Mouse (Mus musculus) neural tube, embryonic 14.5 days (tissue): ENCODE data around the gene Gps2. TPM values are rescaled to one million over a fixed set of nuclear protein-coding genes. Genes with fewer than 3 reads are reported as not detected.

Experiments used
- ATAC-seq: fragments of 200-750 bp; cut with Nextera tagmentation; 2 replicates; pipeline ENCODE4 v1.8.0; 2017; ENCODE audit warnings: low read depth, mild to moderate bottlenecking, moderate TSS enrichment, moderate library complexity
- H3K27ac ChIP-seq: fragments of 300-500 bp; sonication (generic); 2 replicates; pipeline ENCODE4 v1.5.1; 2014; ENCODE audit warnings: low read depth, mild to moderate bottlenecking, control low read depth, low read length, moderate library complexity, mixed read lengths
- H3K27me3 ChIP-seq: fragments of 300-500 bp; sonication (generic); 2 replicates; pipeline ENCODE4 v1.6.1; 2014; ENCODE audit warnings: low read length; ENCODE audit not compliant: control insufficient read depth, insufficient read depth
- H3K36me3 ChIP-seq: fragments of 300-500 bp; sonication (generic); 2 replicates; pipeline ENCODE4 v1.6.1; 2014; ENCODE audit warnings: low read length, mixed read lengths; ENCODE audit not compliant: control insufficient read depth, insufficient read depth
- H3K4me1 ChIP-seq: fragments of 300-500 bp; sonication (generic); 2 replicates; pipeline ENCODE4 v1.6.1; 2014; ENCODE audit warnings: low read length; ENCODE audit not compliant: control insufficient read depth, insufficient read depth
- H3K4me2 ChIP-seq: fragments of 300-500 bp; sonication (generic); 2 replicates; pipeline ENCODE4 v1.6.1; 2014; ENCODE audit warnings: mild to moderate bottlenecking, low read depth, low read length, control low read depth
- H3K4me3 ChIP-seq: fragments of 300-500 bp; sonication (generic); 2 replicates; pipeline ENCODE4 v1.5.1; 2014; ENCODE audit warnings: low read depth, low read length, control low read depth, mixed read lengths
- H3K9ac ChIP-seq: fragments of 300-500 bp; sonication (generic); replicated peaks from 2 replicates; pipeline ENCODE4 v1.6.1; 2014; ENCODE audit warnings: low read depth, mild to moderate bottlenecking, control low read depth, low read length, mixed read lengths
- H3K9me3 ChIP-seq: fragments of 300-500 bp; sonication (generic); 2 replicates; pipeline ENCODE4 v1.6.1; 2016; ENCODE audit warnings: low read length; ENCODE audit not compliant: control insufficient read depth
- WGBS: fragments of 180-500 bp; shearing (Covaris S2); extraction: QIAGEN DNeasy Blood & Tissue Kit; methylation state at CpG from one replicate; pipeline ENCODE4 v1.1.7; 2014; 5-methylcytosine and 5-hydroxymethylcytosine counted together
- polyA plus RNA-seq: library from polyadenylated mRNA; unstranded; fragments of >200 nt; fragmentation: Nextera tagmentation; extraction: Ambion mirVana; gene quantifications from 2 replicates; pipeline ENCODE4 v1.2.1, GENCODE M21; 2014

The Gps2 gene
- polyA plus RNA-seq, result 58.5 and 65.4 TPM in 2 replicates

GRCm38 (mm10) chr11:69913554-69914371 is at the start of gene Gps2:
Gene Gps2, plus strand, starts transcription at chr11:69913888.
- H3K9me3 ChIP-seq, result no peaks in the 10 kb centered on the region
- H3K27me3 ChIP-seq, result no peaks in the 10 kb centered on the region
- peak within 1 kb of the TSS; percentile 89 for H3K27ac ChIP-seq
- peak within 1 kb of the TSS; percentile 82 for H3K9ac ChIP-seq
- peaks cover 12% of the 10 kb centered on the region; the same call in 1 of the 2 replicates for H3K4me1 ChIP-seq
- 2% methylated on average over 61 of the region's 61 CpGs for WGBS
- peak within 1 kb of the TSS; percentile 99 for H3K4me2 ChIP-seq
- H3K36me3 ChIP-seq, result peaks cover 65% of the 10 kb centered on the region
- peak within 1 kb of the TSS; percentile 77 for H3K4me3 ChIP-seq
- peak; percentile 90 for ATAC-seq

GRCm38 (mm10) chr11:69864138-69864860 is 49.4 kb upstream of the Gps2 start:
- Histone ChIP-seq H3K27me3 (0 out of 2 replicates have a peak, but pooled peaks cover under 1% of the 10 kb centered on the region), H3K9ac (no peak overlapping the region), H3K4me1 (no peaks in the 10 kb centered on the region), H3K36me3 (no peaks in the 10 kb centered on the region), H3K4me2 (no peak overlapping the region), H3K4me3 (no peak overlapping the region), H3K27ac (no peak overlapping the region), H3K9me3 (no peaks in the 10 kb centered on the region)
- ATAC-seq, result no peak
- 46% methylated on average over 8 of the region's 8 CpGs for WGBS

GRCm38 (mm10) chr11:69865561-69865960 is 48.1 kb upstream of the Gps2 start:
- no peak overlapping the region for H3K9ac ChIP-seq
- H3K27ac ChIP-seq, result no peak overlapping the region
- H3K4me2 ChIP-seq, result no peak overlapping the region
- H3K4me3 ChIP-seq, result no peak overlapping the region
- no peaks in the 10 kb centered on the region for H3K4me1 ChIP-seq
- H3K27me3 ChIP-seq, result no peaks in the 10 kb centered on the region
- H3K36me3 ChIP-seq, result no peaks in the 10 kb centered on the region
- no peak for ATAC-seq
- no peaks in the 10 kb centered on the region for H3K9me3 ChIP-seq
- 78% methylated on average over 9 of the region's 9 CpGs for WGBS

DNA sequence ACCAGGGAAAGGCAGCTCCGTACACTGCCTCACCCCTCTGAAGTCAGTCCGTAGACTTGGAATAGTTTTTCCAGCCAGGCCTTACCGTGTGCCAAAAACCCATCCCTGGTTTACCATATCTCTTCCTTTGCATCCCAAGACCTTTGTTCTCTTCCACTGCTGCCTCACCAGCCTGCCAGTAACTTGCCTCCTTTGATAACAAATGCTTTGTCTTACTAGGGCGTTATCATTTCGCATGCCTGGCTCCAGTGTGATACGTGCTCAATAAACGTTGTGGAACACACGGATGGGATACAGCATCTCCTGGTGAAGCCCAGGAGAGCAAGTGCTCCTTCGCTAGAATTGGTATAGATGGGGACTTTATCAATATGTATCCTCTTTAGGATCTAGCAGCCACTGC is 46.4 kb upstream of the Gps2 start:
- H3K9ac ChIP-seq, result no peak overlapping the region
- H3K36me3 ChIP-seq, result no peaks in the 10 kb centered on the region
- H3K4me1 ChIP-seq, result no peaks in the 10 kb centered on the region
- H3K9me3 ChIP-seq, result no peaks in the 10 kb centered on the region
- no peak overlapping the region for H3K27ac ChIP-seq
- 68% methylated on average over 9 of the region's 9 CpGs for WGBS
- no peak for ATAC-seq
- no peak overlapping the region for H3K4me2 ChIP-seq
- H3K27me3 ChIP-seq, result no peaks in the 10 kb centered on the region
- H3K4me3 ChIP-seq, result no peak overlapping the region

GRCm38 (mm10) chr11:69870289-69871069 is 43.2 kb upstream of the Gps2 start:
- WGBS, result 88% methylated on average over 2 of the region's 2 CpGs
- ATAC-seq, result no peak
- no peak overlapping the region for H3K4me2 ChIP-seq
- H3K4me1 ChIP-seq, result no peaks in the 10 kb centered on the region
- H3K9me3 ChIP-seq, result no peaks in the 10 kb centered on the region
- H3K27ac ChIP-seq, result no peak overlapping the region
- no peak overlapping the region for H3K4me3 ChIP-seq
- no peak overlapping the region for H3K9ac ChIP-seq
- H3K36me3 ChIP-seq, result no peaks in the 10 kb centered on the region
- H3K27me3 ChIP-seq, result no peaks in the 10 kb centered on the region

DNA sequence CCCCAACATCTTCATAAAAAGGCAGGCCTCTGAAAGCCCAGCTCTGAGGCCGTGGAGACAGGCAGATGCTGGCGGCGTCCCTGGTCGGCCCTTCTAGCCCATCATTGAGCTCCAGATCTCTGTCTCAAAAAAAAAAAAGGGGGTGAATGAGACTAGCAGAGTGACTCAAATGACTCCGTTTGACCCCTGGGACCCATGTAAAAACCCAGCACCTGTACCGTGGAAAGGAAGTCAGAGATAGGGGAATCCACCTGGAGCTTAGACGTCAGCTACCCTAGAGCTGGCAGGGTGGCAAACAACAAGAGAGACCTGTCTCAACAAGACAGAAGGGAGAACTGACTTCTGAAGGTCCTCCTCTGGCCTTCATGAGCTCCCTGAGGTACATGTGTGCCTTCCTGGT is 41.9 kb upstream of the Gps2 start:
- ATAC-seq, result no peak
- Histone ChIP-seq H3K4me2 (no peak overlapping the region), H3K36me3 (no peaks in the 10 kb centered on the region), H3K9me3 (no peaks in the 10 kb centered on the region), H3K9ac (no peak overlapping the region), H3K27me3 (no peaks in the 10 kb centered on the region), H3K4me3 (no peak overlapping the region), H3K4me1 (no peaks in the 10 kb centered on the region), H3K27ac (no peak overlapping the region)
- WGBS, result 90% methylated on average over 7 of the region's 7 CpGs

- Histone ChIP-seq H3K9ac (no peak overlapping the region), H3K27me3 (no peaks in the 10 kb centered on the region), H3K9me3 (no peaks in the 10 kb centered on the region), H3K36me3 (no peaks in the 10 kb centered on the region), H3K4me2 (no peak overlapping the region), H3K4me3 (no peak overlapping the region), H3K27ac (no peak overlapping the region), H3K4me1 (peaks cover 3% of the 10 kb centered on the region; the same call in 1 of the 2 replicates)
- ATAC-seq, result no peak
- 84% methylated on average over 4 of the region's 4 CpGs for WGBS
Observed at GRCm38 (mm10) chr11:69872451-69872850, 41.2 kb upstream of the Gps2 start.

- no peaks in the 10 kb centered on the region for H3K36me3 ChIP-seq
- WGBS, result 71% methylated on average over 7 of the region's 7 CpGs
- no peak for ATAC-seq
- no peak overlapping the region for H3K27ac ChIP-seq
- H3K27me3 ChIP-seq, result no peaks in the 10 kb centered on the region
- H3K9ac ChIP-seq, result no peak overlapping the region
- H3K4me1 ChIP-seq, result peaks cover 5% of the 10 kb centered on the region; the same call in 1 of the 2 replicates
- no peak overlapping the region for H3K4me2 ChIP-seq
- no peaks in the 10 kb centered on the region for H3K9me3 ChIP-seq
- H3K4me3 ChIP-seq, result no peak overlapping the region
Observed at GRCm38 (mm10) chr11:69876186-69876585, 37.5 kb upstream of the Gps2 start.
